Mouse (Mus musculus): Measurements from ENCODE around the gene Avp. TPM values are rescaled to one million over a fixed set of nuclear protein-coding genes. Genes with fewer than 3 reads are reported as not detected.

The Avp gene
- polyA plus RNA-seq, 1 experiment from 2014 or later: 49.3 TPM

- Histone ChIP-seq H3K9ac (replicated peaks) (no peak overlapping the region), H3K36me3 (peaks cover 14% of the 10 kb centered on the region), H3K9me3 (no peaks in the 10 kb centered on the region), H3K4me2 (replicated peaks) (no peak overlapping the region), H3K4me1 (peaks cover 17% of the 10 kb centered on the region), H3K27me3 (no peaks in the 10 kb centered on the region), H3K4me3 (no peak overlapping the region), H3K27ac (replicated peaks) (no peak overlapping the region)
- no peak for ATAC-seq (replicated peaks)
- 63% methylated on average over 4 of the region's 4 CpGs for WGBS
Observed at GRCm38 (mm10) chr2:130568921-130569320, 13.4 kb downstream of the Avp start.

GRCm38 (mm10) chr2:130564983-130565382 is 17.4 kb downstream of the Avp start:
- Histone ChIP-seq H3K9me3 (no peaks in the 10 kb centered on the region), H3K4me3 (no peak overlapping the region), H3K4me2 (replicated peaks) (peak overlapping the region; percentile 73), H3K4me1 (peaks cover 23% of the 10 kb centered on the region), H3K9ac (replicated peaks) (no peak overlapping the region), H3K36me3 (peaks cover 14% of the 10 kb centered on the region), H3K27ac (replicated peaks) (no peak overlapping the region), H3K27me3 (no peaks in the 10 kb centered on the region)
- 81% methylated on average over 8 of the region's 8 CpGs for WGBS
- no peak for ATAC-seq (replicated peaks)

GRCm38 (mm10) chr2:130564063-130564462 is 18.3 kb downstream of the Avp start:
- Histone ChIP-seq H3K4me2 (replicated peaks) (peak overlapping the region; percentile 73), H3K9ac (replicated peaks) (peak overlapping the region; percentile 74), H3K27ac (replicated peaks) (0 out of 2 replicates have a peak overlapping the region, but pooled peaks have one; percentile 57), H3K4me3 (peak overlapping the region; percentile 92), H3K27me3 (no peaks in the 10 kb centered on the region), H3K36me3 (peaks cover 14% of the 10 kb centered on the region), H3K9me3 (no peaks in the 10 kb centered on the region), H3K4me1 (peaks cover 23% of the 10 kb centered on the region)
- under 1% methylated on average over 23 of the region's 23 CpGs for WGBS
- ATAC-seq (replicated peaks): peak; percentile 24

GRCm38 (mm10) chr2:130563212-130564055 is 18.9 kb downstream of the Avp start, which contains the start of gene Mrps26:
Mrps26 (plus strand) TSS chr2:130563742.
- peak; percentile 99 for ATAC-seq (replicated peaks)
- Histone ChIP-seq H3K9me3 (no peaks in the 10 kb centered on the region), H3K4me3 (peak within 1 kb of the TSS; percentile 92), H3K27me3 (no peaks in the 10 kb centered on the region), H3K4me2 (replicated peaks) (peak within 1 kb of the TSS; percentile 73), H3K4me1 (peaks cover 23% of the 10 kb centered on the region), H3K9ac (replicated peaks) (peak within 1 kb of the TSS; percentile 74), H3K36me3 (peaks cover 16% of the 10 kb centered on the region), H3K27ac (replicated peaks) (peak within 1 kb of the TSS; percentile 57)
- WGBS: under 1% methylated on average over 61 of the region's 61 CpGs

GRCm38 (mm10) chr2:130558015-130558414 is 24.3 kb downstream of the Avp start:
- Histone ChIP-seq H3K4me1 (peaks cover 3% of the 10 kb centered on the region), H3K27ac (replicated peaks) (no peak overlapping the region), H3K4me3 (no peak overlapping the region), H3K9me3 (no peaks in the 10 kb centered on the region), H3K27me3 (no peaks in the 10 kb centered on the region), H3K36me3 (peaks cover 45% of the 10 kb centered on the region), H3K4me2 (replicated peaks) (no peak overlapping the region), H3K9ac (replicated peaks) (no peak overlapping the region)
- no peak for ATAC-seq (replicated peaks)
- 71% methylated on average over 2 of the region's 2 CpGs for WGBS

- 99% methylated on average over 2 of the region's 2 CpGs for WGBS
- no peaks in the 10 kb centered on the region for H3K4me1 ChIP-seq
- no peaks in the 10 kb centered on the region for H3K9me3 ChIP-seq
- no peaks in the 10 kb centered on the region for H3K27me3 ChIP-seq
- ATAC-seq (replicated peaks): no peak
- H3K36me3 ChIP-seq: peaks cover 51% of the 10 kb centered on the region
- H3K4me2 ChIP-seq (replicated peaks): no peak overlapping the region
- no peak overlapping the region for H3K4me3 ChIP-seq
- H3K27ac ChIP-seq (replicated peaks): no peak overlapping the region
- no peak overlapping the region for H3K9ac ChIP-seq (replicated peaks)
Observed at GRCm38 (mm10) chr2:130557462-130557861, 24.9 kb downstream of the Avp start.

- no peaks in the 10 kb centered on the region for H3K9me3 ChIP-seq
- no peak overlapping the region for H3K4me3 ChIP-seq
- peaks cover 63% of the 10 kb centered on the region for H3K36me3 ChIP-seq
- H3K4me2 ChIP-seq (replicated peaks): no peak overlapping the region
- no peak overlapping the region for H3K27ac ChIP-seq (replicated peaks)
- no peak overlapping the region for H3K9ac ChIP-seq (replicated peaks)
- 88% methylated on average over 1 of the region's 1 CpGs for WGBS
- H3K4me1 ChIP-seq: no peaks in the 10 kb centered on the region
- no peaks in the 10 kb centered on the region for H3K27me3 ChIP-seq
- ATAC-seq (replicated peaks): no peak
Observed at GRCm38 (mm10) chr2:130556292-130556691, 26.1 kb downstream of the Avp start.

- Histone ChIP-seq H3K27me3 (no peaks in the 10 kb centered on the region), H3K4me2 (replicated peaks) (no peak overlapping the region), H3K27ac (replicated peaks) (no peak overlapping the region), H3K9me3 (no peaks in the 10 kb centered on the region), H3K4me3 (no peak overlapping the region), H3K36me3 (peaks cover 73% of the 10 kb centered on the region), H3K4me1 (no peaks in the 10 kb centered on the region), H3K9ac (replicated peaks) (no peak overlapping the region)
- WGBS: 93% methylated on average over 7 of the region's 7 CpGs
- ATAC-seq (replicated peaks): no peak
Observed at GRCm38 (mm10) chr2:130554841-130555240, 27.5 kb downstream of the Avp start.

GRCm38 (mm10) chr2:130546957-130547356 is 35.4 kb downstream of the Avp start:
- no peak overlapping the region for H3K4me2 ChIP-seq (replicated peaks)
- no peaks in the 10 kb centered on the region for H3K4me1 ChIP-seq
- peaks cover 87% of the 10 kb centered on the region for H3K36me3 ChIP-seq
- H3K4me3 ChIP-seq: no peak overlapping the region
- H3K9ac ChIP-seq (replicated peaks): no peak overlapping the region
- WGBS: 90% methylated on average over 8 of the region's 8 CpGs
- H3K27ac ChIP-seq (replicated peaks): no peak overlapping the region
- H3K27me3 ChIP-seq: no peaks in the 10 kb centered on the region
- no peak for ATAC-seq (replicated peaks)
- H3K9me3 ChIP-seq: no peaks in the 10 kb centered on the region

- Histone ChIP-seq H3K4me2 (replicated peaks) (no peak overlapping the region), H3K27ac (replicated peaks) (no peak overlapping the region), H3K4me1 (no peaks in the 10 kb centered on the region), H3K9me3 (no peaks in the 10 kb centered on the region), H3K27me3 (no peaks in the 10 kb centered on the region), H3K4me3 (no peak overlapping the region), H3K9ac (replicated peaks) (no peak overlapping the region), H3K36me3 (peaks cover 84% of the 10 kb centered on the region)
- 93% methylated on average over 9 of the region's 9 CpGs for WGBS
- no peak for ATAC-seq (replicated peaks)
Observed at GRCm38 (mm10) chr2:130540266-130540665, 42.1 kb downstream of the Avp start.

GRCm38 (mm10) chr2:130538876-130539546 is 43.3 kb downstream of the Avp start:
- no peak overlapping the region for H3K4me3 ChIP-seq
- ATAC-seq (replicated peaks): no peak
- WGBS: 89% methylated on average over 8 of the region's 8 CpGs
- no peak overlapping the region for H3K4me2 ChIP-seq (replicated peaks)
- H3K9ac ChIP-seq (replicated peaks): no peak overlapping the region
- H3K4me1 ChIP-seq: no peaks in the 10 kb centered on the region
- no peaks in the 10 kb centered on the region for H3K9me3 ChIP-seq
- no peak overlapping the region for H3K27ac ChIP-seq (replicated peaks)
- peaks cover 82% of the 10 kb centered on the region for H3K36me3 ChIP-seq
- no peaks in the 10 kb centered on the region for H3K27me3 ChIP-seq

- Histone ChIP-seq H3K4me3 (no peak overlapping the region), H3K4me2 (replicated peaks) (no peak overlapping the region), H3K36me3 (peaks cover 82% of the 10 kb centered on the region), H3K27me3 (no peaks in the 10 kb centered on the region), H3K9ac (replicated peaks) (no peak overlapping the region), H3K27ac (replicated peaks) (no peak overlapping the region), H3K9me3 (no peaks in the 10 kb centered on the region), H3K4me1 (no peaks in the 10 kb centered on the region)
- 64% methylated on average over 3 of the region's 3 CpGs for whole genome bisulfite sequencing
- no peak for ATAC-seq (replicated peaks)
Observed at GRCm38 (mm10) chr2:130536890-130537289, 45.5 kb downstream of the Avp start.
